In genomic region chrX:96107427-96108291, GRCm38 (mm10) we compare ENCODE assay signal across 9 mouse cellular contexts. TPM values are rescaled to one million over a fixed set of nuclear protein-coding genes. Genes with fewer than 3 reads are reported as not detected.
DNase-seq lines count a peak whose midpoint lies in the region; ATAC-seq and TF ChIP-seq lines count a peak whose summit lies in the region.
"Had no signal": no experiment of that assay in that cellular context is flagged by ENCODE, and none has a peak within 500 bp of the region (broad histone marks: within the 10 kb centered on the region; RNA-seq: fewer than 3 reads in every experiment).

No protein-coding gene starts in this region.

- H3K36me3 ChIP-seq in limb, embryonic 14.5 days (ENCODE audit: control insufficient read depth, insufficient read depth, low read length): no peaks in the 10 kb centered on the region
- H3K36me3 ChIP-seq in forebrain, embryonic 14.5 days (ENCODE audit: control insufficient read depth, insufficient read depth, low read length): no peaks in the 10 kb centered on the region
- no peaks in the 10 kb centered on the region for H3K36me3 ChIP-seq in intestine, embryonic 15.5 days

- 21% methylated on average over 3 of the region's 3 CpGs for WGBS in cerebellum, adult 2 months
- WGBS in limb, embryonic 14.5 days: 33% methylated on average over 3 of the region's 3 CpGs
- WGBS in forebrain, embryonic 14.5 days: 74% methylated on average over 3 of the region's 3 CpGs
- 59% methylated on average over 3 of the region's 3 CpGs for WGBS in intestine, embryonic 15.5 days

- DNase-seq in cerebellum, adult 2 months: peak; percentile 34 to 53
- DNase-seq in adrenal gland, postnatal 14 days: peak; percentile 64
- DNase-seq in gastrocnemius, postnatal 36 days: peak; percentile 16 to 48
- DNase-seq in limb, embryonic 14.5 days (ENCODE audit: low spot score): peak; percentile 76
- no peak for DNase-seq in forebrain, embryonic 14.5 days (ENCODE audit: low spot score)
- DNase-seq in spleen, postnatal 36 days (ENCODE audit: low spot score in 2 of 2): no peak

- no peaks in the 10 kb centered on the region for H3K9me3 ChIP-seq in limb, embryonic 14.5 days (ENCODE audit: control insufficient read depth, low read length)
- no peaks in the 10 kb centered on the region for H3K9me3 ChIP-seq in forebrain, embryonic 14.5 days (replicated peaks; ENCODE audit: control insufficient read depth, low read length)
- no peaks in the 10 kb centered on the region for H3K9me3 ChIP-seq in intestine, embryonic 15.5 days
- H3K9me3 ChIP-seq: megakaryocyte, embryonic 14.5 days had no signal

- H3K4me1 ChIP-seq in cerebellum, adult 2 months (ENCODE audit: control insufficient read depth, insufficient read depth, low read length): no peaks in the 10 kb centered on the region; the same call in 1 of the 2 replicates
- 0 out of 2 replicates have a peak, but pooled peaks cover 3% of the 10 kb centered on the region for H3K4me1 ChIP-seq in limb, embryonic 14.5 days (ENCODE audit: control insufficient read depth, insufficient read depth, low read length)
- H3K4me1 ChIP-seq in forebrain, embryonic 14.5 days (ENCODE audit: control insufficient read depth, insufficient read depth, low read length): no peaks in the 10 kb centered on the region
- no peaks in the 10 kb centered on the region for H3K4me1 ChIP-seq in intestine, embryonic 15.5 days (replicated peaks)

- H3K4me3 ChIP-seq in cerebellum, adult 2 months (replicated peaks; ENCODE audit: insufficient read depth, low read depth, low read length): no peak overlapping the region
- no peak overlapping the region for H3K4me3 ChIP-seq in limb, embryonic 14.5 days (replicated peaks; ENCODE audit: low read length)
- no peak overlapping the region for H3K4me3 ChIP-seq in forebrain, embryonic 14.5 days (ENCODE audit: low read depth, low read length)
- H3K4me3 ChIP-seq in intestine, embryonic 15.5 days (replicated peaks): no peak overlapping the region
- H3K4me3 ChIP-seq: megakaryocyte, embryonic 14.5 days had no signal

- intact Hi-C loops in gastrocnemius, postnatal 36 days (cut with DNase I): no loop called here

- no peak overlapping the region for H3K9ac ChIP-seq in limb, embryonic 14.5 days (ENCODE audit: low read depth, low read length, severe bottlenecking)
- H3K9ac ChIP-seq in forebrain, embryonic 14.5 days (ENCODE audit: low read length): no peak overlapping the region
- H3K9ac ChIP-seq in intestine, embryonic 15.5 days: no peak overlapping the region

- no peaks in the 10 kb centered on the region for H3K27me3 ChIP-seq in cerebellum, adult 2 months (ENCODE audit: control insufficient read depth, insufficient read depth, low read length)
- H3K27me3 ChIP-seq in limb, embryonic 14.5 days (ENCODE audit: control insufficient read depth, insufficient read depth, low read length): no peaks in the 10 kb centered on the region; the same call in 1 of the 2 replicates
- H3K27me3 ChIP-seq in forebrain, embryonic 14.5 days (replicated peaks; ENCODE audit: control insufficient read depth, insufficient read depth, low read length): no peaks in the 10 kb centered on the region
- no peaks in the 10 kb centered on the region for H3K27me3 ChIP-seq in intestine, embryonic 15.5 days (replicated peaks)
- H3K27me3 ChIP-seq: megakaryocyte, embryonic 14.5 days had no signal

- H3K27ac ChIP-seq in cerebellum, adult 2 months (ENCODE audit: insufficient read depth, low read length): no peak overlapping the region
- 0 out of 2 replicates have a peak overlapping the region, but pooled peaks have one; percentile 33 for H3K27ac ChIP-seq in limb, embryonic 14.5 days (replicated peaks; ENCODE audit: low read depth, low read length)
- H3K27ac ChIP-seq in forebrain, embryonic 14.5 days (ENCODE audit: low read depth, low read length): no peak overlapping the region
- H3K27ac ChIP-seq in intestine, embryonic 15.5 days: no peak overlapping the region

- no peak for TF ChIP-seq POLR2A in cerebellum, adult 2 months (IDR thresholded peaks at IDR 0.05; ENCODE audit: borderline replicate concordance, insufficient read depth, low read length)
- TF ChIP-seq POLR2A in limb, embryonic 14.5 days (IDR thresholded peaks at IDR 0.05; ENCODE audit: borderline replicate concordance, extremely low read depth, insufficient read depth, insufficient read length): no peak

- no peak for ATAC-seq in cerebellum, adult (ENCODE audit: insufficient number of reproducible peaks, low FRiP score, low TSS enrichment)
- peak; percentile 88 for ATAC-seq in limb, embryonic 14.5 days (ENCODE audit: low FRiP score, low read depth)
- no peak for ATAC-seq in forebrain, embryonic 14.5 days
- ATAC-seq in intestine, embryonic 15.5 days: no peak

- H3K4me2 ChIP-seq in limb, embryonic 14.5 days (replicated peaks; ENCODE audit: low read depth, low read length, severe bottlenecking): no peak overlapping the region
- no peak overlapping the region for H3K4me2 ChIP-seq in forebrain, embryonic 14.5 days (ENCODE audit: low read length)
- H3K4me2 ChIP-seq in intestine, embryonic 15.5 days (replicated peaks): no peak overlapping the region

- TF ChIP-seq CTCF in cerebellum, adult 2 months (IDR thresholded peaks at IDR 0.05; ENCODE audit: borderline replicate concordance, insufficient read depth, low read depth, low read length): no peak

RNA-seq across cellular contexts. Expression of gene Msn, which starts 11.8 kb away (rescaled TPM):
- polyA plus RNA-seq in cerebellum, adult 2 months (2012; rRNA removed): 33.0 and 37.6 TPM in 2 replicates
- 147 and 191 TPM in 2 replicates for total RNA-seq in adrenal gland, postnatal 14 days (2021)
- total RNA-seq in gastrocnemius, postnatal 36 days (2021): 10 to 100 TPM; 24.7 to 26.7 TPM
- polyA plus RNA-seq in limb, embryonic 14.5 days (2012; rRNA removed): 87.6 and 93.3 TPM in 2 replicates
- polyA plus RNA-seq in limb, embryonic 14.5 days (2014; fragmentation: Nextera tagmentation; extraction: Ambion mirVana): 104 and 107 TPM in 2 replicates
- 39.5 and 45.1 TPM in 2 replicates for polyA plus RNA-seq in forebrain, embryonic 14.5 days (2014; fragmentation: Nextera tagmentation; extraction: Ambion mirVana)
- polyA plus RNA-seq in intestine, embryonic 15.5 days (2015; fragmentation: Nextera tagmentation; extraction: Ambion mirVana): 67.3 and 72.2 TPM in 2 replicates

Comparison
In these comparisons a context has a peak if more than half of its experiments do, and no peak if none do; other contexts are left out.
1. DNase-seq: peak in cerebellum, adult 2 months (2 of 2), adrenal gland, postnatal 14 days (single experiment), gastrocnemius, postnatal 36 days (2 of 2) and limb, embryonic 14.5 days (single experiment); none in forebrain, embryonic 14.5 days (single experiment) and spleen, postnatal 36 days (0 of 2).